Mouse (Mus musculus) C2C12 (cell line): ENCODE results near the gene Ifi207. TPM values are rescaled to one million over a fixed set of nuclear protein-coding genes. Genes with fewer than 3 reads are reported as not detected.
"Not testable (repeated sequence)": the region's sequence is repeated elsewhere in the genome, so short reads cannot be mapped to it uniquely, and the experiment has no call there.

Experiments
- H3K27me3 ChIP-seq: one replicate; pipeline ENCODE4 v1.6.1; 2011; ENCODE audit not compliant: control insufficient read depth, insufficient read depth, insufficient read length
- H3K36me3 ChIP-seq: one replicate; pipeline ENCODE4 v1.6.1; 2011; ENCODE audit not compliant: control insufficient read depth, insufficient read depth
- H3K4me3 ChIP-seq: one replicate; pipeline ENCODE4 v1.5.1; 2011; ENCODE audit warnings: mild to moderate bottlenecking, control low read depth; ENCODE audit not compliant: poor library complexity, insufficient read depth, severe bottlenecking
- H3K79me2 ChIP-seq: one replicate; pipeline ENCODE4 v1.6.1; 2011; ENCODE audit not compliant: control insufficient read depth, insufficient read depth
- H3K79me3 ChIP-seq: one replicate; pipeline ENCODE4 v1.6.1; 2011; ENCODE audit warnings: low read depth, control low read depth
- H3ac ChIP-seq: one replicate; pipeline ENCODE3; 2011; ENCODE audit warnings: low read depth; ENCODE audit not compliant: control insufficient read depth, insufficient read length
- CEBPB ChIP-seq: IDR thresholded peaks from one replicate; pipeline ENCODE4 v1.6.1; 2011; ENCODE audit warnings: low read depth, mild to moderate bottlenecking, control low read depth, moderate library complexity
- CTCF ChIP-seq: IDR thresholded peaks from one replicate; pipeline ENCODE4 v1.5.1; 2011; ENCODE audit not compliant: control insufficient read depth, insufficient read depth, insufficient read length
- FOSL1 ChIP-seq: IDR thresholded peaks from one replicate; pipeline ENCODE4 v1.8.0; 2011; ENCODE audit warnings: mild to moderate bottlenecking, low read length; ENCODE audit not compliant: poor library complexity, insufficient read depth, severe bottlenecking
- MAX ChIP-seq: IDR thresholded peaks from one replicate; pipeline ENCODE4 v1.6.1; 2011; ENCODE audit warnings: mild to moderate bottlenecking, control low read depth
- MYOD1 ChIP-seq: IDR thresholded peaks from one replicate; pipeline ENCODE4 v1.6.1; 2011; ENCODE audit warnings: low read depth; ENCODE audit not compliant: control insufficient read depth, insufficient read length
- MYOG ChIP-seq: IDR thresholded peaks from one replicate; pipeline ENCODE4 v1.6.1; 2011; ENCODE audit not compliant: control insufficient read depth, insufficient read length; ENCODE audit errors: extremely low read depth
- USF1 ChIP-seq: IDR thresholded peaks from one replicate; pipeline ENCODE4 v1.6.1; 2011; ENCODE audit warnings: low read depth, mild to moderate bottlenecking, control low read depth, moderate library complexity
- long read RNA-seq, 2 experiments: library from polyadenylated mRNA; unstranded; transcript quantifications; one replicate each; pipeline ENCODE4 v2.0.0; 2019 to 2020
- polyA plus RNA-seq: library from polyadenylated mRNA; unstranded; fragments of >200 nt; fragmentation: generic; extraction: Trizol; gene quantifications from one replicate; pipeline ENCODE4 v1.2.1, GENCODE M21; 2012; ENCODE audit warnings: missing spikeins

The Ifi207 gene
- polyA plus RNA-seq: 0.04 TPM
- long read RNA-seq, experiment 1: 0 reads
- long read RNA-seq, experiment 2: 0 reads

- no peak within 1 kb of the TSS for H3K4me3 ChIP-seq
- H3K79me3 ChIP-seq: no peaks in the 10 kb centered on the region
- H3K27me3 ChIP-seq: no peaks in the 10 kb centered on the region
- H3ac ChIP-seq: no peak within 1 kb of the TSS
- TF ChIP-seq MYOD1: no peak
- no peak for TF ChIP-seq USF1
- no peak for TF ChIP-seq MYOG
- TF ChIP-seq MAX: no peak
- H3K79me2 ChIP-seq: no peaks in the 10 kb centered on the region
- H3K36me3 ChIP-seq: peaks cover 3% of the 10 kb centered on the region
These were observed at the start of gene Ifi207 for GRCm38 (mm10) chr1:173741656-173742055. Gene Ifi207 (minus strand): TSS chr1:173741747.

DNA sequence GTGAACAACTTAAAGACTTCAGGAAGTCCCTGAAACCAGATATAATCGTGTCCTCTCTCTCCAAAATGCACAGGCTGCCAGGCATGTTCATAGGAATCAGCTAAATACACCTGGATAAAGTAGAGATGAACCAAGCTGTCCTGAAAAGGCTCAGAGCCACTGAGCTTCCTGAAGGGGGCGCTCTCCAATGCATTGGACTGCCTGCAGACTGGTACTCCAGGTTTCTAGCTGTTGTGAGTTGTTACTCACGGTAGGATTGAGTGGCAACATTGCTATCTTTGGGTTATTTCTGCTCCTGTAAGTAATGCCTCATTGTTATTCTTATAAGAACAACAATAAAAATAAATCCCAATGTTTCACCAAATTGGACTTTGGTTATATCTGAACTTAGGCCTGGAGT, 31.9 kb upstream of the Ifi207 start:
- H3K79me3 ChIP-seq: not testable (repeated sequence)

GRCm38 (mm10) chr1:173766848-173767617, 25.5 kb upstream of the Ifi207 start, which contains the start of gene Ifi204:
Gene Ifi204 (minus strand): TSS chr1:173766943.
- H3K79me3 ChIP-seq, H3ac ChIP-seq, H3K36me3 ChIP-seq, H3K27me3 ChIP-seq: not testable (repeated sequence)
- peak within 1 kb of the TSS; percentile 29 for H3K4me3 ChIP-seq
- peaks cover 14% of the 10 kb centered on the region for H3K79me2 ChIP-seq
- peak; percentile 44 for TF ChIP-seq FOSL1
- TF ChIP-seq CEBPB: peak; percentile 68

More for the DNA sequence above, 31.9 kb upstream of the Ifi207 start:
- not testable (repeated sequence) for H3K4me3 ChIP-seq, H3K27me3 ChIP-seq, H3K36me3 ChIP-seq, H3K79me2 ChIP-seq, H3ac ChIP-seq

GRCm38 (mm10) chr1:173760032-173760431, 18.5 kb upstream of the Ifi207 start:
- H3K79me3 ChIP-seq, H3K79me2 ChIP-seq, H3K27me3 ChIP-seq, H3K4me3 ChIP-seq, H3ac ChIP-seq, H3K36me3 ChIP-seq: not testable (repeated sequence)

DNA sequence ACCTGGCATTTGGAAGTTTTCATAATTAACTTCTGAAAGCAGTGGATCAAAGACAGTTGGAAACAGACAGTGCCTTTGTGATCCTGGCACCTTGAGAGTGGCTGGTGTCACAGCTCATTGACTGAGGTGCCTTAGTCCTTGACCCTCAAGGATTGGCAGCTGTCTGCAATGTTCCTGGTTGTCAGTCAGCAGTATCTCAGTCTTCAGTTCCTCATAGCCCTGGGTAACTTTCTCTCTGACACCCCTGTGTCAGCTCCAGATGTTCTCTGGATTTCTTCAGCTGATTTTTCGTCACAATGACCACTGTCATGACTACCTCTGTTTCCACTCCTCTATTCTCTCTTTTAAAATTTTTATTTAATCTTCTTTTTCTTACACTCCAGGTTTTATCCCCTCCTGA, 715 bp upstream of the Ifi207 start:
- Histone ChIP-seq H3ac (no peak overlapping the region), H3K79me3 (no peaks in the 10 kb centered on the region), H3K36me3 (peaks cover 8% of the 10 kb centered on the region), H3K27me3 (no peaks in the 10 kb centered on the region), H3K79me2 (no peaks in the 10 kb centered on the region), H3K4me3 (no peak overlapping the region)
- TF ChIP-seq CEBPB (no peak), FOSL1 (no peak), USF1 (no peak), CTCF (no peak), MYOD1 (no peak), MAX (no peak), MYOG (no peak)

DNA sequence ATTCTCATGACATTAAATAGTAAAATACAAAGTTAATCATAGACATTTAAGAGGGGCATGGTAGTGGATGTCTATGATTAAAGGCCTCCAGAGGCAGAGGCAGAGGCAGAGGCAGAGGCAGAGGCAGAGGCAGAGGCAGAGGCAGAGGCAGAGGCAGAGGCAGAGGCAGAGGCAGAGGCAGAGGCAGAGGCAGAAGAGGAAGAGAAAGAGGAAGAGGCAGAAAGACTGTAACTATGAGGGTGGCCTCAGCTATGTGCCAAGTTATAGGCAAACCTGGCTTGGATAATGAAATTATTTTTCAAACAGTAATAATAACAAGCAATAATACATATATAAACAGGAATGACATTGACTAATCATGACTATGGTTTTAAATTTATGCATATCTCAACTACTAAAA, 1.0 kb downstream of the Ifi207 start:
- Histone ChIP-seq H3ac (no peak overlapping the region), H3K79me2 (no peaks in the 10 kb centered on the region), H3K36me3 (no peaks in the 10 kb centered on the region), H3K4me3 (no peak overlapping the region), H3K27me3 (no peaks in the 10 kb centered on the region), H3K79me3 (no peaks in the 10 kb centered on the region)
- TF ChIP-seq MYOG: no peak
- TF ChIP-seq MAX: no peak
- TF ChIP-seq CTCF: no peak
- no peak for TF ChIP-seq MYOD1
- TF ChIP-seq CEBPB: no peak
- no peak for TF ChIP-seq USF1
- TF ChIP-seq FOSL1: no peak

DNA sequence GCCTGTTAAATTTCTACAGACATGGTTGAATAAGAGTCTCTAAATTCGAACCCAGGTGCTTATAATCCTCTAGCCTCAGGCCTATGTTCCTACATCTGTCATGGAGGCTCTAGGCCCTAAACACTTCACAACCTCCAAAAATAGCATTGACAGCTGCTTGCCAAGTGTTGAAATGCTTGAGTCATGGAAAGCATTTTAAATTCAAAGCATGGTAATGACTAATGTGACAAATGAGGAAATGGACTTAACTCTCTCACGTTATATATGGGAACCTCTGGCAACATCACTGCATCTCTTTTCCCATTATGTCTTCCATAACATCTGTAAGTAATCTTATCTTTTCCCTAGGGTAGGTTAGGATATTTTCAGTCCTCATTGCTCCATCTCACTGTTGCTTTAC, 4.6 kb downstream of the Ifi207 start:
- Histone ChIP-seq H3ac (no peak overlapping the region), H3K36me3 (no peaks in the 10 kb centered on the region), H3K27me3 (no peaks in the 10 kb centered on the region), H3K79me2 (no peaks in the 10 kb centered on the region), H3K79me3 (no peaks in the 10 kb centered on the region), H3K4me3 (no peak overlapping the region)
- TF ChIP-seq MYOD1 (peak; percentile 15), MAX (no peak), FOSL1 (no peak), CTCF (no peak), MYOG (no peak), CEBPB (no peak), USF1 (no peak)

GRCm38 (mm10) chr1:173735015-173735414, 6.5 kb downstream of the Ifi207 start:
- H3K79me3 ChIP-seq, H3K27me3 ChIP-seq, H3K79me2 ChIP-seq, H3K36me3 ChIP-seq, H3K4me3 ChIP-seq, H3ac ChIP-seq: not testable (repeated sequence)
